24 mouse cellular contexts compared by ENCODE assay signal in genomic region chr11:79120087-79120486, GRCm38 (mm10). TPM values are rescaled to one million over a fixed set of nuclear protein-coding genes. Genes with fewer than 3 reads are reported as not detected.
DNase-seq lines count a peak whose midpoint lies in the region; ATAC-seq and TF ChIP-seq lines count a peak whose summit lies in the region.
"Had no signal": no experiment of that assay in that cellular context is flagged by ENCODE, and none has a peak within 500 bp of the region (broad histone marks: within the 10 kb centered on the region; RNA-seq: fewer than 3 reads in every experiment).

No protein-coding gene starts in this region.

- no peak for TF ChIP-seq CTCF in layer of hippocampus, adult 2 months (conservative IDR thresholded peaks at IDR 0.05)

- DNase-seq in layer of hippocampus, adult 2 months (ENCODE audit: low spot score in 2 of 2), result no peak
- no peak for DNase-seq in layer of hippocampus, adult 9-10 months (ENCODE audit: low spot score)
- DNase-seq in 416B (ENCODE audit: low read depth) (peak; percentile 74), NIH3T3 (ENCODE audit: low read depth) (peak; percentile 42)
- DNase-seq in kidney, postnatal 25 days, result no peak
- DNase-seq in testis, postnatal 10 days (ENCODE audit: low spot score), result no peak
- no peak for DNase-seq in frontal cortex, postnatal 25 days (ENCODE audit: low spot score in 2 of 2)
- DNase-seq: adrenal gland, postnatal 36 days; cerebellum, adult 9-10 months; embryo, embryonic 11 days; heart, postnatal 14 days; kidney, adult 11 months; midbrain, embryonic 14.5 days; right cerebral cortex, postnatal 25 days; thymus, postnatal 14 days had no signal

- no peak overlapping the region for H3K4me3 ChIP-seq in layer of hippocampus, adult 2 months
- H3K4me3 ChIP-seq: embryonic facial prominence, embryonic 12.5 days; hindbrain, embryonic 10.5 days; hindbrain, embryonic 15.5 days; kidney, embryonic 15.5 days; liver, embryonic 15.5 days; stomach, embryonic 15.5 days had no signal

- ATAC-seq in megakaryocyte, adult 5-6 weeks (ENCODE audit: poor library complexity, severe bottlenecking), result peak; percentile 36
- ATAC-seq: forebrain, embryonic 16.5 days; inflammation-experienced regulatory T-cells, adult 6 months had no signal

- peak overlapping the region; percentile 41; the same call in 1 of the 2 replicates for H3K27ac ChIP-seq in layer of hippocampus, adult 2 months
- H3K27ac ChIP-seq: embryonic facial prominence, embryonic 12.5 days; hindbrain, embryonic 10.5 days; hindbrain, embryonic 15.5 days; kidney, embryonic 15.5 days; liver, embryonic 15.5 days; stomach, embryonic 15.5 days had no signal

RNA-seq across cellular contexts. Expression of gene Ksr1, which starts 26.1 kb away (rescaled TPM):
- total RNA-seq in layer of hippocampus, adult 2 months (2021), result 100 to 1,000 TPM; 230 to 231 TPM
- 6.4 and 6.8 TPM in 2 replicates for total RNA-seq in megakaryocyte, adult 5-6 weeks (2015)
- 5.2 and 10.8 TPM in 2 replicates for total RNA-seq in megakaryocyte, adult 5-6 weeks (2017)

Comparison
In these comparisons a context has a peak if more than half of its experiments do, and no peak if none do; other contexts are left out.
1. DNase-seq: peak in 416B (single experiment) and NIH3T3 (single experiment); none in layer of hippocampus, adult 2 months (0 of 2), layer of hippocampus, adult 9-10 months (single experiment), kidney, postnatal 25 days (0 of 2), testis, postnatal 10 days (single experiment) and frontal cortex, postnatal 25 days (0 of 2).
2. RNA of gene Ksr1, which starts 26.1 kb away (total RNA-seq): 230 to 231 TPM in layer of hippocampus, adult 2 months; 5.2 to 10.8 TPM in megakaryocyte, adult 5-6 weeks; every median in the first group is over 10 times any median in the second.